Mouse (Mus musculus) heart, embryonic 14.5 days (tissue): ENCODE data around the gene Prame. TPM values are rescaled to one million over a fixed set of nuclear protein-coding genes. Genes with fewer than 3 reads are reported as not detected.
"Not testable (repeated sequence)": the region's sequence is repeated elsewhere in the genome, so short reads cannot be mapped to it uniquely, and the experiment has no call there.

Experiments
- ATAC-seq: fragments of 200-750 bp; cut with Nextera tagmentation; 2 replicates; pipeline ENCODE4 v1.8.0; 2017; ENCODE audit warnings: low read depth, moderate TSS enrichment; ENCODE audit not compliant: insufficient number of reproducible peaks, insufficient read depth, low FRiP score
- H3K27ac ChIP-seq, 2 experiments: fragments of 200-500 bp in 1 of 2; fragments of 300-500 bp in 1 of 2; sonication (generic) in 1 of 2; replicated peaks in 1 of 2; 2 replicates each; pipeline ENCODE4 v1.5.1; 2012 to 2014; ENCODE audit warnings: low read depth in 2 of 2, low read length in 2 of 2, control low read depth in 1 of 2, mild to moderate bottlenecking in 1 of 2, mixed read lengths in 1 of 2; ENCODE audit not compliant: control insufficient read depth in 1 of 2, insufficient read depth in 1 of 2
- H3K27me3 ChIP-seq: fragments of 300-500 bp; sonication (generic); 2 replicates; pipeline ENCODE4 v1.6.1; 2014; ENCODE audit warnings: mild to moderate bottlenecking, low read length, control low read depth; ENCODE audit not compliant: control insufficient read depth, insufficient read depth
- H3K36me3 ChIP-seq: fragments of 300-500 bp; sonication (generic); 2 replicates; pipeline ENCODE4 v1.6.1; 2014; ENCODE audit warnings: mild to moderate bottlenecking, control low read depth, low read length, mixed read lengths; ENCODE audit not compliant: control insufficient read depth, insufficient read depth
- H3K4me1 ChIP-seq, 2 experiments: fragments of 200-500 bp in 1 of 2; fragments of 300-500 bp in 1 of 2; sonication (generic) in 1 of 2; 2 replicates each; pipeline ENCODE4 v1.6.1; 2012 to 2014; ENCODE audit warnings: low read length in 2 of 2, control low read depth in 1 of 2, mixed read lengths in 1 of 2; ENCODE audit not compliant: control insufficient read depth in 2 of 2, insufficient read depth in 2 of 2
- H3K4me2 ChIP-seq: fragments of 300-500 bp; sonication (generic); 2 replicates; pipeline ENCODE4 v1.6.1; 2014; ENCODE audit warnings: mild to moderate bottlenecking, low read length
- H3K4me3 ChIP-seq, 2 experiments: fragments of 200-500 bp in 1 of 2; fragments of 300-500 bp in 1 of 2; sonication (generic) in 1 of 2; 2 replicates each; pipeline ENCODE4 v1.5.1; 2012 to 2014; ENCODE audit warnings: low read length in 2 of 2, mild to moderate bottlenecking in 2 of 2, control low read depth in 1 of 2, low read depth in 1 of 2, moderate library complexity in 1 of 2; ENCODE audit not compliant: control insufficient read depth in 1 of 2, insufficient read depth in 1 of 2
- H3K9ac ChIP-seq: fragments of 300-500 bp; sonication (generic); 2 replicates; pipeline ENCODE4 v1.6.1; 2014; ENCODE audit warnings: mild to moderate bottlenecking, low read length
- H3K9me3 ChIP-seq: fragments of 300-500 bp; sonication (generic); 2 replicates; pipeline ENCODE4 v1.6.1; 2016; ENCODE audit warnings: low read length, control low read depth; ENCODE audit not compliant: control insufficient read depth
- WGBS: fragments of 180-500 bp; shearing (Covaris S2); extraction: QIAGEN DNeasy Blood & Tissue Kit; methylation state at CpG from one replicate; pipeline ENCODE4 v1.1.7; 2014; 5-methylcytosine and 5-hydroxymethylcytosine counted together
- polyA plus RNA-seq: library from polyadenylated mRNA; unstranded; fragments of >200 nt; fragmentation: Nextera tagmentation; extraction: Ambion mirVana; gene quantifications from 2 replicates; pipeline ENCODE4 v1.2.1, GENCODE M21; 2014

Prame gene
- polyA plus RNA-seq, 1 experiment from 2014 or later = not detected

GRCm38 (mm10) chrX:135574261-135574957 lies 53.1 kb downstream of the Prame start:
- H3K4me1 ChIP-seq, H3K36me3 ChIP-seq, H3K4me3 ChIP-seq, H3K9ac ChIP-seq, H3K4me2 ChIP-seq, H3K27me3 ChIP-seq, H3K9me3 ChIP-seq: not testable (repeated sequence)
- 0 out of 2 replicates have a peak, but pooled peaks have one; percentile 35 for ATAC-seq
- peak overlapping the region; percentile 53 to 55 for H3K27ac ChIP-seq
- 17% methylated on average over 8 of the region's 8 CpGs for WGBS

GRCm38 (mm10) chrX:135569467-135569866 lies 58.0 kb downstream of the Prame start:
- not testable (repeated sequence) for H3K27me3 ChIP-seq, H3K9ac ChIP-seq, ATAC-seq, H3K4me1 ChIP-seq, H3K4me2 ChIP-seq, H3K9me3 ChIP-seq, H3K4me3 ChIP-seq, H3K36me3 ChIP-seq, H3K27ac ChIP-seq
- WGBS = 13% methylated on average over 1 of the region's 2 CpGs

- 52% methylated on average over 4 of the region's 4 CpGs for WGBS
- not testable (repeated sequence) for H3K4me2 ChIP-seq, H3K27me3 ChIP-seq, H3K4me3 ChIP-seq, ATAC-seq, H3K9me3 ChIP-seq, H3K27ac ChIP-seq, H3K4me1 ChIP-seq, H3K36me3 ChIP-seq, H3K9ac ChIP-seq
Observed at GRCm38 (mm10) chrX:135564934-135565333, 62.6 kb downstream of the Prame start.

Other genes starting within 250 kb of the Prame start
- gene Gm7903, start 193.9 kb downstream of the Prame start, polyA plus RNA-seq = not detected in 2 replicates
- gene AV320801, start 133.1 kb downstream of the Prame start, polyA plus RNA-seq = not detected in 2 replicates
- 0.30 and 0.32 TPM in 2 replicates for gene Nxf7, start 28.9 kb downstream of the Prame start, polyA plus RNA-seq
- gene Tcp11x2, start 66.1 kb upstream of the Prame start, polyA plus RNA-seq = not detected in 2 replicates
- not detected in 2 replicates for gene Tmsb15a, start 97.6 kb upstream of the Prame start, polyA plus RNA-seq
- gene Armcx5, start 115.0 kb upstream of the Prame start, polyA plus RNA-seq = 7.2 and 9.9 TPM in 2 replicates
- gene Gprasp1, start 115.0 kb upstream of the Prame start, polyA plus RNA-seq = 37.7 and 37.9 TPM in 2 replicates
- gene Bhlhb9, start 169.9 kb upstream of the Prame start, polyA plus RNA-seq = 64.4 and 65.9 TPM in 2 replicates
- 20.7 and 21.5 TPM in 2 replicates for gene Gprasp2, start 211.3 kb upstream of the Prame start, polyA plus RNA-seq